Mouse (Mus musculus): ENCODE results near the gene Heatr5b.
"Not testable (repeated sequence)": the region's sequence is repeated elsewhere in the genome, so short reads cannot be mapped to it uniquely, and the experiment has no call there.

The Heatr5b gene

DNA sequence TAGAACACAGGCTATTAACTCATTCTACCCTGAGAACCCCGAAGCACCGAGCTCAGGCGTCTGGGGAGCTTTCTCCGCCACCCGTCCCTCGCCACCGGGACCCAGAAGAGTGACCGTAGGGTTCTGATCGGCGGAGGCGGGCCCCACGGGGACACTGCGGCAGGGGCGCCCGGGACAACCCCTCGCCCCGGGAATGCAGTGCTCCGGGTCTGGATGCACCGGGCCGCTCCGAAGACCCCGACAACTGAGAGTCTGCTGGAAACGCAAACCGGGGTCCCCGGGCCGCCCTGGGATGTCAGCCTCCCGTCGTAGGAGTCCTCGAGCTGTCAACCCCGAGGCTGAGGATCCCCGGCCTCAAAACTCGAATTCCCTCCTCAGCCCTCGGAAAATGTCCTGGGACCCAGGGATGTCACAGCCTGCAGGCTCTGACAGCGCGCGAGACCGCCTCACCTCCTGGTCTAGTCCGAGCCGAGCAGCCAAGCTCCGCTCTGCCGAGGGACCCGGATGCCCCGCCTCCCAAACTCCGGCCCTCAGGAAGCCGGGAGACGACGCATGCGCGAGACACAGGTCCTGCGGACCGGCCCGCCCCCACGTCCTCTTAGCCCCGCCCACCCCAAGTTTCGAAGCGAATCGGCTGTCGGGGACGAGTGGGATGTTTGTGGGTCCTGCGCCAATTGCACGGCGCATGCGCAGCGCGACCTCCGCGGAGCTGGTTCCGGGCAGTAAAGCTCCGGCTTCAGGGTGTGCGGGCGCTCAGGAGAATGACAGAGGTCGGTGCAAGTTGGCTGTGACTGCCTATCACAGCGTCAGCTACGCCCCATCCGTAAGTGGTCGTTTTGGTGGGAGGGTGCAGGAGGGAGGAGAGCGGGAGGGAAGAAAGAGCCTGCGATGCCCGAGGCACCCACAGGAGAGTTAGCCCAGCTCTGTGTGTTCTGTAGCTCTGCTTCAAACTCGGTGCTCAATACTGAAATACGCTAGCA lies at the start of gene Heatr5b, which contains the start of gene Gpatch11:
TSS of gene Heatr5b (minus strand) at position 509 of the 980 bp plus-strand sequence.
TSS of gene Gpatch11 (plus strand) at position 712 of the 980 bp plus-strand sequence.
- DNase-seq = peak; percentile 100

DNA sequence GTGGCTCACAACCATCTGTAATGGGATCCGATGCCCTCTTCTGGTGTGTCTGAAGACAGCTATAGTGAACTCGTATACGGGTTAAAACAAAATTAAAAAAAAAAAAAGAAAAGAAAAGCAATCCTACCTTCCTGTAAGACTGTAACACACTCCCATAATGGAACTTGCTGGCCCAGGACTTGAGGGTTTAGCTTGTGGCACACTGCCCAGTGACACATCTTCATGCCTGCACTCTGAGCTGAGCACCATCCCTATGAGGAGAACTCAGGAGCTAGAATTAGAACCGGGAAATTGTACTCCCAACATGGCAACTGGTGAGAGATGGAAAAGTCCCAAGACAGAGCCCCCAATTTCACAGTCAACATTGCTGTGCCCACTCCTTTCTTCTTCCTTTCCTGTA lies 48.1 kb upstream of the Heatr5b start:
- DNase-seq = no peak

DNA sequence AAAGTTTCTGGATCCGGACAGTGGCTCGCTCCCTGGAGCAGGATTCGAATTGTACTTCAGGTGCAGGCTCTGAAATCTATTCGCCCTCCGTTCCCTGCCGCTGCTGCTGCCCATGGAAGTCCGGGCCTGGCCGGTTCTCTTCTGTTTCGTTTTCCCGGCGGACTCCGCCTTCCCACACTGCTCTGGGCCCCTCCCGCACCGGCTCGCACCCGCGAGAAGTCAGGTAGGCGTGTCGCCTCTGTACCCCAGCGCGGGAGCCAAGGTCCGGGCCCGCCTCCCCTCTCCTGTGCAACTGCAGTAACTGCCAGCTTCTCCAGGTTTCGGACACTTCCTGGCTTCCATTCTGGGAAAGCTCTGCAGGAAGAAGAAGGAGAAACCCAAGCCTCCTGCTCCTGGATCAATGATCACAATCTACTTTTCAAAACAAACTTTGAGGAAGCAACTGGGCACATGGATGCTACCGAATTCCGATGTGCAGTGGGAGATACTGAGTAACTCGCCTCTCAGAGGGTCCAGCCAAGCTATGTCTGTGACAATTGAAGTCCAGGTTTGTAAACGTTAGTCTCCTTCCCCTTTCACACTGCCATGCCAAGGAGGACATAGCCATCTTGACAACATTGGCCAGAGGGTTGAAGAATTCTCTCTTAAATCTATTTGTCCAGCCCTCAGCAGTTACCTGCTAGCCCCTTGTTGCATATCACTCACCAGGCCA lies 47.4 kb upstream of the Heatr5b start, which contains the start of gene Eif2ak2:
TSS of gene Eif2ak2 (minus strand) at position 173 of the 712 bp plus-strand sequence.
- peak; percentile 93 for DNase-seq

DNA sequence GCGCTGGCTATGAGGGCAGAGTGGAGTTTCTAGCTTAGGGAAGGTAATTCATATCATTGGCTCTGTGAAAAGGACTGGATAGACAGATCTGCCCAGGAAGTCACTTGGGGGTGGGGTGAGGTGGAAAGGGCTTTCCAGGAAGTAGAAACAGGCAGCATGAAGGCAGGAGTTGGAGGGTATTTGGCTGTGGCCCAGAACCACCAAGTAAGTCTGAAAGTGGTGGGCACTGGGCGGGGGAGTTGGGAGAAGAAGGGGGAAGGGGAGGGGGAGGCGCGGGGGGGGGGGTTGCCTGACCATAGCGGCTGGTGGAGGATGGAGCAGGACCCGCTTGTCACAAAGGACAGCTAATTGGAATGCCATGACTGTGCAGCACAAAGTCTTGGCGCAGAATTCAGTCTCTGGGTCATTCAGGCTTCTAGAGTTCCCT lies 46.7 kb upstream of the Heatr5b start:
- DNase-seq = peak; percentile 51

DNA sequence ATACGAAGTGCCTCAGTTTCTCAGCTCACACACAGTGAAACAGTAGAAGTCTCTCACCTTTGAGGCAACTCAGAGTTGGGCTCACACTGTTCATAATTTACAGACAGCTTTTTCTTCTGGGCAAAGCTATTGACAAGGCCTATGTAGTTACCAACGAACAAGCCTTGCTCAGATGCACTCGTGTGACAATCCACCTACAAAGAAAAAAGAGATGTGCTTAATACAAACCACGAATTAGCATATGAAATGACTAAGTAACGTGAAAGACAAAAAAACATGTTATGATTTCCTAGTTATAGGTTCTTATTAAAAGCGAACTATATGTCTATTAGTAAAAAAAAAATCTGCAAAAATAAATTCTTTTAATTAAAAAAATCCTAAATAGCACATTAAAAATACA lies 38.7 kb upstream of the Heatr5b start:
- DNase-seq = no peak

DNA sequence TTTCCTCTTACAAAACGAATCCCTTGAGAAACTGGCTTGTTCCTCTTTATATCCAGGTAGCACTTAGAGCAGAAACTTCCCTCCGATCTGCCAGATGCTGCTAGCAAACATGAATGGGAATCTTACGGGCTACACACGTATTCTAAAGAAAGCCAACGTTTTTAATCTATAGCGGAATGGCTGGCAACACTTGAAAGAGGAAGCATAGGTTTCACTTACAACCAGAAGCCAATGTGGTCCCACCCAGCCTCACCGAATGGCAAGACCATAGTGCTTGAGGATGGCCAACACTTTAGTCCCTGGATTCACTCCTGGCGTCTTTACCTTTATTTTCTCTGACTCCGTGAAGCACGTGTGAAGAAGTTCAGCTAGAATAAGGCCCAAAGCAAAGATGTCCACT lies 21.1 kb upstream of the Heatr5b start:
- no peak for DNase-seq

DNA sequence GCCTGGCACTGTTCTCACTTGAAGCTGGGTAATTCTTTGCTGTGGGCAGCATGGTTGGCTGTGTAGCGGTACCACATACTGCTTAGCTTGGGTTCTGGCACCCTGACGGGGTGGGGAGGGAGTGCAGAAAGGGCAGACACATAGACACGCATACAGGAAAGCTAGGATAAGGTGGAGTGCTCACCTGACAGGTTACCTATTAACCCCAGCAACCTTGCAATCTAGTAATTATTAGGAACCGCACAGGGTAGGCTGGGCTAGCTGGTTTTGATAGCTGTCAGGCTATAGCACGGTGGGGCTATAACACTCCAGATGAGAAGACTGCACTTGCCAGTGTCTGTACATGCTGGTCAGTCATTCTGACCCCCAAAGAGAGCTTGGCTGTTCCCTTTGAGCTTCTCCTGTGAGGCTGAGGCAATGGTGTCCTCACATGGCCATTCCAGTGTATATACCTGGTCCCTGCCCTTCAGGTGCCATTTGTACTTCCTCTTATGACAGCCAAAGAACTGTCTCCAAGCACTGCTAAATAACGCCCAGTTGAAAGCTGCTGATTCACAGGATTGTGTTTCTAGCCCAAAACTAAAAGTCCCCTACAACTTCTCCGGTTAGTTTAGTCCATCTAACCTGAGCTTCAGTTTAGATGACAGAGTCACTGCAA lies 7.2 kb upstream of the Heatr5b start:
- no peak for DNase-seq

DNA sequence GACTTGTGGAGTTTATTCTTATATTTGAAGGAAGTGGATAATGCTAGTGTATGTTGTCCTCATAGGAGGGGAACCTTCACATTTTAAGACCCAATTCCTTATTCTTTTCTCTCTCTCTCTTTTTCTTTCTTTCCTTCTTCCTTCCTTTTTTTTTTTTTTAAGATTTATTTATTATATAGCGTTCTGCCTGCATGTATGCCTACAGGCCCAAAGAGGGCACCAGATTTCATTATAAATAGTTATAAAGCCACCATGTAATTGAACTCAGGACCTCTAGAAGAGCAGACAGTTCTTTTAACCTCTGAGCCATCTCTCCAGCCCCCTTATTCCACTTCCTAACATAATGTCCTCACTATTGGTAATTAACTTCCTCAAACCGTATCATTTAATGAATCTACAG lies 892 bp upstream of the Heatr5b start:
- DNase-seq = no peak

DNA sequence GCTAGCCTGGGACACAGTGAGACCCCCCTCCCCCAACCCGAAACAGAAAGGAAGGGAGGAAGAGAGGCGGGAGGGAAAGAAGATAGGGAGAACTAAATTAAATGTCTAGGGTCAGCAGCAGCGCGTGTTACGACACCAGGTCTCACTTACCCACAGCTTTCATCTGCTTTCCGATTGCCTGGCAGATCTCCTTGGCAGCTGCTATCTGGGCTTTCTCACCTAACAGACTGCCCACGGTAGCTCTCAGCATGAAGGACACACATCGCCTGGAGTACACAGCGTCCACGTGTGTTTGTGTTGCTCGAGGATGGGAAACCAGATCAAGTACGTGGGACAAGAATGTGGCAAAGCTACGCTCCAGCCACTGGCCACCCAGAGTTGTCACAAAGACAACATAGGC lies 10.8 kb downstream of the Heatr5b start:
- DNase-seq = no peak

DNA sequence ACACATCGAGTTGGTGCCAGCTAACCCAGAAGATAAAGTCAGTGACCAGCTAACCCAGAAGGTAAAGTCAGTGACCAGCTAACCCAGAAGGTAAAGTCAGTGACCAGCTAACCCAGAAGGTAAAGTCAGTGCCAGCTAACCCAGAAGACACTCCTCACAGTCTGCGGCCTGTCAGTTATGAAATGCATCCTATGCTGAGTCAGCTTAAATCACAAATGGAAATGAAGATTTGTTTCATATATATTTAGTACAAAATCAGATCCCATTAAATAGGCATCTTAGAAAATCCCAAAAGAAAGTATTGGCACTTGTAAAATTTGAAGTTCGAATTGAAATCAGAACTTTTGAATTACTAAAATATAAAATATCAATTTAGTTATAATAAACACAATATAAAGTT lies 25.6 kb downstream of the Heatr5b start:
- no peak for DNase-seq

DNA sequence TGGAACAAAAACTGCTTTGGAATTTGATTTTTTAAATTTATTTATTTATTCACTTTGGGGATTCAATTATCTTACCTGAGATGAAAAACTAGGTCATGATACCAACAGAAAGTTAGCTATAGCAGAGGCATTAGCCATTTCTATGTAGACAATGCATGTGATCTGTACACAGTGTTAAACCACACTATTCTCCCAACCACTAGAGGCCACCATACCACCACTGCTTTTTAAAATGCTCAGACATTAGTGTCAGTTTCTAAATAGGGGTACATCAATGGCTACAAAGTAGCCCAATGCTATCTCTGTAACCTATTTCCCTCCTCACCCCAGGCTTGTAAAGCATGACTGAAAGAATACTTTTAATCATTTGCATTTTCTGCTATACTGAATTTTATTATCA lies 26.1 kb downstream of the Heatr5b start:
- DNase-seq = no peak

DNA sequence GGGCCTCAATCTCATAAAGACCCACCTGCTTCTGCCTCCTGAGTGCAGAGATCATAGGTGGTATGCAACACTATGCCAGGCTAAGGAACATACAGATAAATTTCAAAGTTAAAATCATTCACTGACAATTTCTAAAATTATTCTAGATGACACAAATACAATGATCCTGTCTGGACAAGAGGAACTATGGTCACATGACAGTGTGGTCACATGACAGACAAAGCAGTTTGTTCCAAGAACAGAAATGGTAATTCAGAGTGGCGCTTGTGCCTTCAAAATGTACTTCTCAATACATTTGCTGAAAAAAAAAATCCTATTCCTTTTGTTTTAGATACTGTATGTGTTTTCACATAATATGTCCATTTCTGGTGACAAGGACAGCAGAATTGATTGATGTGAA lies 37.9 kb downstream of the Heatr5b start:
- no peak for DNase-seq

DNA sequence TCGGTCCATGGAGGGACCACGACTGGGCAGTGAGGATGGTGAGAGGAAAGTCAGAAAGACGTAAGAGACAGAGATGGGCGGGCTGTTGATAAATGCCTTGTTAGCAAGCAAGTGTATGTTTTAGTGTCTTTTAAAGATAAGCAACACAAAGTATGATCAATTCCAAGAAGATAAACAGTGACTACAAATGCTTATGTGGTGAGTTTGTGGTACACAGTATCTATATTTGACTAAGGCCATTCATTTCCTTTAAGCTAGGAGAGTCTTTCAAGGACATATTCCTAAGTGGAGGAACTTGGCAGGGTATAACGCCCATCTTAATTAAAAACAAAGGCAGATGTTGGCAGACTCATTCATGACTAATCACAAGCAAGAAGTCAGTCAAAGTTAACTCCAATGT lies 40.8 kb downstream of the Heatr5b start:
- no peak for DNase-seq

DNA sequence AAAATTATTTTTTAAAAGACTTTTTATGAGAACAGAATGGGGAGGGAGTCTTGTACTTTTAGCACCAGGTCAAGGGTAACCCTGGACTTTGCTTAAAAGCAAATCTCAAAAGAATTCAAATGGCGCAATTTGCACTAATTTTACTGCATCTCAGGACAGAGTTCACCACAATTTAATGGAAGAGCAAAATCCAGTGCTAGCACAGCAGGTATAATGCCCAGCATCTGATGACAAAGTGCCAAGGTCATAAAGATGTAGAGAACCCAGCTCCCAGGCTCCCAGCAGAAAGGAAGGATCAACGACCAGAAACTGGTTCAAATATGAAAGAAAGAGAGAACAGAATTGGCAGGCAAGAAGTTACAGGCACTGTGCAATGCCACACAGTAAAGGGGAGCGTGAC lies 43.0 kb downstream of the Heatr5b start:
- no peak for DNase-seq

DNA sequence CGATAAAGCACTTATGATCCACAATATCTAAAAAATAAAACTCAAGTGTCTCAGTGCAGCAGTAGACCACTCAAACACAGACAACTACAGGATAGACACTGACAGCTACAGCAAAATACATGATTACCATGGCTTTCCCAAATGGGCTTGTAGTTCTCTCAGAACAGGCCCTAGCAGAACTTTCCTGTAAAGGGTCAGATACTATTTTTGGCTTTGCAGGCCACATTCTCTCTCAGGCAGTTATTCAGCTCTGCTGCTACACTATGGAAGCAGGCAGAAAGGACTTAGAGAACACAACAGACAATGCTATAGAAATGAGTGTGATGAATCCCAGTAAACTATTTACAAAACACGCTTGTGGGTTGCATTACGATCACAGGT lies 43.5 kb downstream of the Heatr5b start:
- DNase-seq = no peak

DNA sequence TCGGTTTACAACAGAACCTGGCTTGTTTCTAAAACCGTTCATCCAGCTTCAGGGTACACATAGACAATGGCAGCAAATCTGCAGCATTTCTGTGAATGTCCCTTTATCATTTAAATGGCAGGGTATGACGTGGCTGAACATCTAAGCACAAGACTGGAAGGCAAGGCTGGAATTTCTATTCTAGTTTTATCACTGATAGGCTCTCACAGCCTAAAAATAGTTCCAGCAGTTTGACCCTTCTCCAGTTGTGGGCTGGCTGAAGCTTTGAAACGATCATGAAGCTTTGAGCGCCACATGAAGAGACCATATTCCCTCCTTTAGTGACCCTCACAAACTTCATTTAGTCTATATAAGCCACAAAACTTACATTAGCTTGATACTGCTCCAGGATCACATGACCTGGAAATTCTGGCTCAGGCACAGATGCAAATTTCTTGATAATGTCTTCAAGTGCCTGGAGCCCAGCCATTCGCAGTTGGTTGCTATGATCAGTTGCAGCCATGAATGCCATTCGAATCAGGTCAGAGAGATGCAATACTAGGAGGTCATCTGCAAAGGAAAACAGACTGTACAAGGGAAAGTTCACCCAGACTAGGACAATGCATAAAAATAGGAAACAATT lies 44.0 kb downstream of the Heatr5b start:
- no peak for DNase-seq

DNA sequence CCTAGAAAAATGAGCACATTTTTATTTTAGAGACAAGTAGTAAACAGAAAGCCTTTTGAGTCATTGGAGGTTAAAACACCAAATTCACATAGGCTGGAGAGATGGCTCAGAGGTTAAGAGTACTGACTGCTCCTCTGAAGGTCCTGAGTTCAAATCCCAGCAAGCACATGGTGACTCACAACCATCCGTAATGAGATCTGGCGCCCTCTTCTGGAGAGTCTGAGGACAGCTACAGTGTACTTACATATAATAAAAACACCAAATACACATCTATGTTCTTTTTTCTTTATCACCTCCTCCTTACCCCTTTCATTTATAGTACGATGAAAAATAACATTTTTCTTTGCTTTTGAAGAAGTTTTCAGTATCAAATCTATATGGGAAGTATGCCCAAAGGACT lies 46.9 kb downstream of the Heatr5b start:
- not testable (repeated sequence) for DNase-seq

DNA sequence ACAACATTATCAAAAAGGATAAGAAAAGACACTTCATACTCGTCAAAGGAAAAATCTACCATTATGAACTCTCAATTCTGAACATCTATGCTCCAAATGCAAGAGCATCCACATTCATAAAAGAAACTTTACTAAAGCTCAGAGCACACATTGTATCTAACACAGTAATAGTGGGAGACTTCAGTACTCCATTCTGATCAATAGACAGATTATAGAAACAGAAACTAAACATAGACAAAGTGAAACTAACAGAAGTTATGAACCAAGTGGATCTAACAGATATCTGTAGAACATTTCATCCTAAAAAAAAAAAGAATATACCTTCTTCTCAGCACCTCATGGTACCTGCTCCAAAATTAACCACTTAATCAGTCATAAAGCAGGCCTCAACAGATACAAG lies 56.4 kb downstream of the Heatr5b start:
- DNase-seq = no peak

DNA sequence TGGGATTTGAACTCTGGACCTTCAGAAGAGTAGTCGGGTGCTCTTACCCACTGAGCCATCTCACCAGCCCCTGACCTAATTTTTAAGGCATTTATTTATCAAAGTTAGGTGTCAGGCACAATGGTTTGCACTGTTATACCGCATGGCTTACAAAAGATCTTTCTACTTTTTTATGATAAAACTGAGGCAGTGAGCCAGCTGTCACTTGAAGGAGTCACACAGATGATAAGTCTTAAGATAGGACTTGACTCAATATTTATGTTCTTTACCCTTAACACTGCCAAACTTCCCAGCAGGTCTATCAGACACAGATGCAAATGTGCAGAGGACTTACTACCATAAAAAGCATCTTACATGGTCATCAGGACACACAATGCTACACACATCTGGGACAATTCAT lies 62.8 kb downstream of the Heatr5b start:
- no peak for DNase-seq

DNA sequence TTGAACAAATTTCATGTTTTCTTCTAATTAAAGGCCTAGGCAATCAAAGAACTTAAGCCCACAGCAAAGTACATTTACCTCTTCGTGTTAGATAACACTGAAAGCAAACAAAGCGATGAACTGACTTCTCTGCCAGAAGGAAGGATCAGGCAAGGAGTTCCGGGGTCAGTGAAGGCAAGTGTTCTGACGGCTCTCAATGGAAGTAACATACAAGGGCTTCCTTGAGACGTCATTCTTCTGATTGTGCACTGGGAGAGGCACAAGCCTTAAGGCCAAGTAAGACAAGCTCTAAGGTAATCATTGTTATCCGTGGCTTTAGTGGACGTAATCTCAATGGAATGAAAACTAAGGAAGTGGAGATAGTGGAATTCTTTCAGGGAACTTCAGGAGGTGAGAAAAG lies 64.2 kb downstream of the Heatr5b start:
- DNase-seq = no peak

DNA sequence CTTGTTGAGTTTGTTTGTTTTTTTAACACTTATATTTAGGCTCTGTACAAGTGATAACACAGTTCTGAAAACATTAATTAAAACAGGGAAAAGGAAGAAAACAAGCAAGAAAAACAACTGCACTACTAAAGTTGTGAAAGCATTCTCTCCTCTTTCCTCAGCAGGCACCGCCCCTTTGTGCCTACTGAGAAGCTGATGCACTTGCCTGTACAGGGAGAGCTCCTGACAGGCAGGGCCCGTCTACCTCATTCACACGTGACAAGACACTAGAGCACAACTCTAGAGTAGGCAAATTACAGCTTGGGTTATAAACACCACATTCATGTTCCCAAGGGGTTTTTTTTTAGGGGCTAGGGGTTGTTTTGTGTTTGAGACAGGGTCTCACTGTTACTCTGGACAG lies 65.8 kb downstream of the Heatr5b start:
- no peak for DNase-seq

DNA sequence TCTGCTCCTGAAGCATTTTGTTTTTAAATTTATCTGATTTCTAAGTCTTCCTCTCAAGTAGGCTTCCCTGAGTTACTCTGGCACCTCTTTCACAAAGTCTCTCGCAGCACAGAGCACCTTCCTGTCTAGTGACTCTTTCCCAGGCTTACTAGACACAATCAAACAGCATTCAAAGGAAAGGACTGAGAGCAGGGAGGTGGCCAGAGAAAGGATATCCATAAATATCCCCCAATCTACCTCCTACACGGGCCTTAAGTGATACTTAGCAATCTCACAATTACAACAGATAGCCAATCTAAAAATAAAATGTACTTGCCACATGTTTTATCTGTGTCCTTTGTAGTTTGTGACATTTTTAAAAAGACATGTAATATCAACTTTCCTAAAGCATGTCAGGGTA lies 66.2 kb downstream of the Heatr5b start:
- DNase-seq = no peak

DNA sequence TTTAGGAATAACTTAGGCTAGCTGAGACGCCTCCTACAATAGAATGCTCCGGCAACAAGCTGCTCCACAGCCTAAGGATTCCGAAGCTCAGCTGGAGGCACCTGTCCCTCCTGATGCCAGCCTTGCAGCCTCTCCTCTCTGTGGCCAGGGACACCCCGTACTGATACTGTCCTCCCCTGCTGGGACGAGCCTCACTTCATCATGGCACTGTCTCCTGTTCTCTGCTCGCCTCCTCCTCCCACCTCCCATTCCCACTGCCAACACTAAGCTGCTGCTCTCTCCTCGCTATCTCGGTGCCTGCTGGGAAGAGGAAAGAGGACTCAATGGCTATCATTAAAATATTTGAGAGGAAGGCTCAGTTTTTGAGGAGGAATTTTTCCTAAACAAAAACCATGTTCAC lies 67.6 kb downstream of the Heatr5b start:
- no peak for DNase-seq

Measured in kidney, postnatal 10 days (tissue).